Mouse (Mus musculus) stomach, embryonic 16.5 days (tissue): ENCODE data around the gene Cnmd. TPM values are rescaled to one million over a fixed set of nuclear protein-coding genes. Genes with fewer than 3 reads are reported as not detected.

Experiments used
- ATAC-seq: fragments of 200-750 bp; cut with Nextera tagmentation; 2 replicates; pipeline ENCODE4 v1.8.0; 2017; ENCODE audit warnings: moderate number of reproducible peaks, moderate TSS enrichment; ENCODE audit not compliant: insufficient read depth, low FRiP score
- H3K27ac ChIP-seq: fragments of 300-500 bp; sonication (generic); 2 replicates; pipeline ENCODE4 v1.5.1; 2014; ENCODE audit warnings: low read length
- H3K27me3 ChIP-seq: fragments of 300-500 bp; sonication (generic); 2 replicates; pipeline ENCODE4 v1.6.1; 2014; ENCODE audit warnings: low read length, control low read depth, mixed read lengths; ENCODE audit not compliant: control insufficient read depth, insufficient read depth
- H3K36me3 ChIP-seq: fragments of 300-500 bp; sonication (generic); 2 replicates; pipeline ENCODE4 v1.6.1; 2014; ENCODE audit warnings: low read length; ENCODE audit not compliant: control insufficient read depth, insufficient read depth
- H3K4me1 ChIP-seq: fragments of 300-500 bp; sonication (generic); 2 replicates; pipeline ENCODE4 v1.6.1; 2014; ENCODE audit warnings: low read length, control low read depth, mixed read lengths; ENCODE audit not compliant: control insufficient read depth, insufficient read depth
- H3K4me2 ChIP-seq: fragments of 300-500 bp; sonication (generic); 2 replicates; pipeline ENCODE4 v1.6.1; 2014; ENCODE audit warnings: low read depth, low read length, mixed read lengths
- H3K4me3 ChIP-seq: fragments of 300-500 bp; sonication (generic); replicated peaks from 2 replicates; pipeline ENCODE4 v1.5.1; 2014; ENCODE audit warnings: mild to moderate bottlenecking, low read length
- H3K9ac ChIP-seq: fragments of 300-500 bp; sonication (generic); 2 replicates; pipeline ENCODE4 v1.6.1; 2014; ENCODE audit warnings: low read length
- H3K9me3 ChIP-seq: fragments of 300-500 bp; sonication (generic); replicated peaks from 2 replicates; pipeline ENCODE4 v1.6.1; 2016; ENCODE audit warnings: low read length, control low read depth; ENCODE audit not compliant: control insufficient read depth
- WGBS: fragments of 180-500 bp; shearing (Covaris S2); extraction: QIAGEN DNeasy Blood & Tissue Kit; methylation state at CpG from one replicate; pipeline ENCODE4 v1.1.7; 2014; 5-methylcytosine and 5-hydroxymethylcytosine counted together
- polyA plus RNA-seq: library from polyadenylated mRNA; unstranded; fragments of >200 nt; fragmentation: Nextera tagmentation; extraction: Ambion mirVana; gene quantifications from 2 replicates; pipeline ENCODE4 v1.2.1, GENCODE M21; 2015

Cnmd gene
- polyA plus RNA-seq = 2.0 and 3.1 TPM in 2 replicates

GRCm38 (mm10) chr14:79662001-79662400 lies at the start of gene Cnmd:
TSS of gene Cnmd (minus strand) at chr14:79662170.
- H3K9ac ChIP-seq = peak within 1 kb of the TSS; percentile 39; the same call in 1 of the 2 replicates
- no peak for ATAC-seq
- peak within 1 kb of the TSS; percentile 45 for H3K4me2 ChIP-seq
- H3K4me1 ChIP-seq = 0 out of 2 replicates have a peak, but pooled peaks cover 6% of the 10 kb centered on the region
- no peaks in the 10 kb centered on the region for H3K9me3 ChIP-seq
- 66% methylated on average over 4 of the region's 4 CpGs for WGBS
- H3K27me3 ChIP-seq = no peaks in the 10 kb centered on the region
- H3K36me3 ChIP-seq = no peaks in the 10 kb centered on the region
- peak within 1 kb of the TSS; percentile 18 for H3K4me3 ChIP-seq
- no peak within 1 kb of the TSS for H3K27ac ChIP-seq

GRCm38 (mm10) chr14:79711301-79711700 lies 49.3 kb upstream of the Cnmd start:
- Histone ChIP-seq H3K27ac (no peak overlapping the region), H3K4me2 (no peak overlapping the region), H3K9ac (no peak overlapping the region), H3K4me3 (no peak overlapping the region), H3K36me3 (no peaks in the 10 kb centered on the region), H3K4me1 (no peaks in the 10 kb centered on the region), H3K9me3 (no peaks in the 10 kb centered on the region), H3K27me3 (no peaks in the 10 kb centered on the region)
- ATAC-seq = no peak
- 81% methylated on average over 4 of the region's 4 CpGs for WGBS

- ATAC-seq = 0 out of 2 replicates have a peak, but pooled peaks have one; percentile 7
- Histone ChIP-seq H3K27me3 (no peaks in the 10 kb centered on the region), H3K27ac (no peak overlapping the region), H3K36me3 (no peaks in the 10 kb centered on the region), H3K4me3 (no peak overlapping the region), H3K9me3 (no peaks in the 10 kb centered on the region), H3K4me1 (no peaks in the 10 kb centered on the region), H3K9ac (no peak overlapping the region), H3K4me2 (no peak overlapping the region)
- WGBS = 59% methylated on average over 22 of the region's 22 CpGs
Measured at GRCm38 (mm10) chr14:79703523-79704172, 41.7 kb upstream of the Cnmd start.

GRCm38 (mm10) chr14:79701606-79702005 lies 39.6 kb upstream of the Cnmd start:
- 47% methylated on average over 5 of the region's 5 CpGs for WGBS
- no peak for ATAC-seq

GRCm38 (mm10) chr14:79701054-79701453 lies 39.1 kb upstream of the Cnmd start:
- H3K27me3 ChIP-seq = no peaks in the 10 kb centered on the region
- H3K4me1 ChIP-seq = no peaks in the 10 kb centered on the region
- H3K4me3 ChIP-seq = no peak overlapping the region
- ATAC-seq = no peak
- H3K36me3 ChIP-seq = no peaks in the 10 kb centered on the region
- H3K9ac ChIP-seq = no peak overlapping the region
- 46% methylated on average over 7 of the region's 7 CpGs for WGBS
- no peak overlapping the region for H3K27ac ChIP-seq
- no peaks in the 10 kb centered on the region for H3K9me3 ChIP-seq
- no peak overlapping the region for H3K4me2 ChIP-seq

More at GRCm38 (mm10) chr14:79701606-79702005, 39.6 kb upstream of the Cnmd start:
- Histone ChIP-seq H3K9ac (no peak overlapping the region), H3K4me3 (no peak overlapping the region), H3K4me2 (no peak overlapping the region), H3K9me3 (no peaks in the 10 kb centered on the region), H3K36me3 (no peaks in the 10 kb centered on the region), H3K4me1 (no peaks in the 10 kb centered on the region), H3K27me3 (no peaks in the 10 kb centered on the region), H3K27ac (no peak overlapping the region)

GRCm38 (mm10) chr14:79699381-79699780 lies 37.4 kb upstream of the Cnmd start:
- Histone ChIP-seq H3K9me3 (no peaks in the 10 kb centered on the region), H3K4me2 (no peak overlapping the region), H3K4me1 (no peaks in the 10 kb centered on the region), H3K36me3 (no peaks in the 10 kb centered on the region), H3K9ac (no peak overlapping the region), H3K27ac (no peak overlapping the region), H3K27me3 (no peaks in the 10 kb centered on the region), H3K4me3 (no peak overlapping the region)
- 60% methylated on average over 6 of the region's 6 CpGs for WGBS
- ATAC-seq = no peak

- Histone ChIP-seq H3K9me3 (no peaks in the 10 kb centered on the region), H3K4me1 (no peaks in the 10 kb centered on the region), H3K4me3 (no peak overlapping the region), H3K4me2 (no peak overlapping the region), H3K9ac (no peak overlapping the region), H3K27ac (no peak overlapping the region), H3K27me3 (no peaks in the 10 kb centered on the region), H3K36me3 (no peaks in the 10 kb centered on the region)
- 85% methylated on average over 7 of the region's 7 CpGs for WGBS
- ATAC-seq = no peak
Measured at GRCm38 (mm10) chr14:79690068-79690844, 28.3 kb upstream of the Cnmd start.

GRCm38 (mm10) chr14:79680652-79681051 lies 18.7 kb upstream of the Cnmd start:
- WGBS = 50% methylated on average over 5 of the region's 5 CpGs
- Histone ChIP-seq H3K27me3 (no peaks in the 10 kb centered on the region), H3K4me1 (no peaks in the 10 kb centered on the region; the same call in 1 of the 2 replicates), H3K9me3 (no peaks in the 10 kb centered on the region), H3K4me3 (no peak overlapping the region), H3K27ac (no peak overlapping the region), H3K9ac (no peak overlapping the region), H3K36me3 (no peaks in the 10 kb centered on the region), H3K4me2 (no peak overlapping the region)
- peak; percentile 53; the same call in 1 of the 2 replicates for ATAC-seq
